Mouse (Mus musculus) MEL (cell line): ENCODE results near the gene Limd2.

Source experiments
- MAX ChIP-seq: IDR thresholded peaks from 2 replicates; pipeline ENCODE4 v1.6.1; 2011; ENCODE audit warnings: low read length, improper control_type of control experiment
- POLR2A ChIP-seq, 2 experiments: IDR thresholded peaks; 2 replicates each; pipeline ENCODE4 v1.6.1; 2011 to 2012; ENCODE audit warnings: low read length in 2 of 2, mild to moderate bottlenecking in 2 of 2, control low read depth in 1 of 2, improper control_type of control experiment in 1 of 2, low read depth in 1 of 2, moderate library complexity in 1 of 2; ENCODE audit not compliant: control insufficient read depth in 1 of 2, insufficient read depth in 1 of 2, poor library complexity in 1 of 2
- ZNF384 ChIP-seq: IDR thresholded peaks from 2 replicates; pipeline ENCODE4 v1.6.1; 2012; ENCODE audit warnings: low read depth, mild to moderate bottlenecking, inconsistent platforms, low read length, improper control_type of control experiment

DNA sequence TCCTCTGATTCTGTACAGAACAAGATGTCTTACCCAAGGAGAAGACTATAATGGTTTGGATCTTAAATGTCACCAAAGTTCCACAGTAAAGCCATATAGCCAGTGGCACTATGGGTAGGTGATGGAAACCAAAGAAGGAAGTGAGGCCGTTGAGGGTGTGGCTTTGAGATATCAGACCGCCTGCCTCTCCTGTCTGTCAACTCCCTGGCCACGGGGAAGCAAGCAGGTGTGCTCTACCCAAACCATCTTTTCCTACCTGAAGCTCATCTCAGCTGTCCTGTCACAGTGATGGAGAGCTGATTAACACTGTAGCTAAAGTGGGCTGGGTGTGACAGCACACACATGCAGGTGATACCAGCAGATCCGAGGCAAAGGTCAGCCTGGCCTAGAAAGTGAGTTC is 37.6 kb upstream of the Limd2 start:
- no peak for TF ChIP-seq ZNF384
- no peak for TF ChIP-seq POLR2A (IDR thresholded peaks at IDR 0.05; ENCODE audit: control insufficient read depth in 1 of 2, insufficient read depth in 1 of 2, low read depth in 1 of 2, low read length in 2 of 2, poor library complexity in 1 of 2)
- no peak for TF ChIP-seq MAX
